Mouse (Mus musculus) inflammation-experienced regulatory T-cells, adult 16 weeks (primary cell): ENCODE results near the gene Ttll8. TPM values are rescaled to one million over a fixed set of nuclear protein-coding genes. Genes with fewer than 3 reads are reported as not detected.

Experiments
- polyA plus RNA-seq: library from polyadenylated mRNA; unstranded; fragments of 100-300 nt; shearing (Covaris generic); gene quantifications from one replicate; pipeline ENCODE4 v1.2.1, GENCODE M21; 2017

The Ttll8 gene
- polyA plus RNA-seq = not detected

DNA sequence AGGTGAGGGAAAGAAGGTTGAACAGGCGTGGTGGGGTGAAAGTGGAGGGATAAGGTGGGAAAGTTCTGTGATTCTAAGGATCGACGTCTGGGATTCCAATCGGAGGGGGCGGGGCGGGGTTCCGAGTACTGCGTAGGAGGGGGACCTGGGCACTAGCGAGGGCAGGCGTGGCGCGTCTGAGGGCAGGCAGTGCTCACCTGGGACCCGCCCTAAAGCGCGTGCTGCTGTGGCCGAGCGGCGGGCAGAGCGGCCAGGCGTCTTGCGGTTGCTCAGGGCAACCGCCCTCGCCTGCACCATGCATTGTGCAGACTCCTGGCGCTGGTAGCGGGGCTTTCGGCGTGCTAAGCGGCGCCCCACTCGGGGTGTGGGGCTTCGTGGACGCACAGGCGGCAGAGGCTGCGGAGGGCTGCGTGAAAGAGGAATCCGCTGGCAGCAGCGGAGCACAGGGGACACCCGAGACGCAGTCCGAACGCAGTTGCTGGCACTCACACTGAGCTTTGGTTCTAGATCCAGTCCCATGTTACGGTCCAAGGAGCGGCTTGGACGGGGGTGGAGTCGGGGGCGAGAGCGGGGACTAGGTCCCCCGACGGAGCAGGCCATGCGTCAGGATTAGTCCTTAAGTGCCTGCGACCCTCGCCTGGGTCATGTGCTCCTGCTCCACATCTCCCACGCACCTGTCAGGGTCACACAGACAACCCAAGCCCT lies at the start of gene Ttll8:
Gene Ttll8, minus strand, starts transcription at position 51 of the 705 bp plus-strand sequence.

DNA sequence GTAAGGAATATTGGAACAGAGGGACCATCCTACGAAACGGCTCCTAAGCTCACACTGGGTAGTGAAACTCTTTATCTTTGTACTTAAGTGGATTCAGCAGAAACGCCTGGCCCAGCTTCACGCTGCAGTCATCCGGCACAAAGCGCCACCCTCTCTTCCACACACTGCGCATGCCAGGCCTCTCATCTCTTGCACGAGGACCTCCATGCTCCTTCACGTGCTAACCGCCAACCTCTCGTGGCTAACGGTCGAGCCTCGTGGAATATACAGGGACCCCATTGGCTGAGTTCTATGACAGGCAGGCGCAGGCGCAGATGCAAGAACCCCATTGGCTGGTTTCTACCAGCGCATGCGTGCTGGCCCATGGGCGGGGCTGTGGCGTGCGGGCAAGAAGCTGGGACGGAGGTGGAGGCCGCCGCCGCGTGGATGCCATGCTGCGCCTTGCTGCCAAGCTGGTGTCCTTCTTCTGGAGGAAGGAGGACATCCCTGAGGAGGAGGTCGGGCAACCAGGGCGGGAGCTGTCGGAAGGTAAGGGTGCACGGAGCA lies 28.4 kb upstream of the Ttll8 start, which contains the start of gene Mov10l1:
Gene Mov10l1, plus strand, starts transcription at position 376 of the 546 bp plus-strand sequence.

DNA sequence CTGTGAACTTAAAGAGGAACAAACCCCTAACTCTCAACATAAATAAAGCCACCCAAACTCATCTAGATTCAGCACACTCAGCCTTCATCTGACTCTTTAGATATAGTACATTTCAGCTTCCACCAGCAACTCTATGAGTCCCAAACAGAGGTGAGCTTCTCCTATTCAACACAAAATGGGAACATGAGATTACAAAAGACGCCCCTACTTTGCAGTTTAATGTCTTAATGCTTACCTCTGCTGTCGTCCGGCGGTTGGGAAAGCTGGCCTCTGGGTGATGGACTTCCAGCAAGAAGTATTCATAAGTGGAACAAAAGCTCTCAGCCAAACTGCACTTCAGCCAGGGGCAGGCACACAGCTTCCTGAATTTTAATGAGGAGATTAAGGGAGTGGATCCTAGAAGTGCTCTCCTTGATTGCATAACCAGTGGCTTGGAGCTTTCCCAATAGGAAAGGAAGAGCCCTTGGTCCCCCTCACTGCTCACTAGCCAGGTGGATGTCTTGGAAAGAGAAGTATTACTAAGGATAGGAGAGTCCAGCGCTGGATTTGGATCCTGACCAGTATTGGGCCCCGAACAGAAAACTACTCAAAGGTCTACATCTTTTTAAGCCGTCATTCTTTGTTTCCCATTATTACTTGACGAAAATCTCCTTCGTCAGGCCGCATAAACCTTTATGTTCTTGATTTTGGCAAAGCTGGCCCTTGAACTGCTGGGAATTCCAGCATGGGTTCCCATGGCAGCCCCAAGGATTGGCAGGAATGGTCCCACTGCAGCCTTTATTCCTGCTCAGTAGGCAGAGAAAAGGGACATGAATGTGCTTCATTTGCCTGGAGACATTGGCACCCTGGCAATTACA lies 24.3 kb upstream of the Ttll8 start, which contains the start of gene Mlc1:
Gene Mlc1, minus strand, starts transcription at position 727 of the 857 bp plus-strand sequence.

DNA sequence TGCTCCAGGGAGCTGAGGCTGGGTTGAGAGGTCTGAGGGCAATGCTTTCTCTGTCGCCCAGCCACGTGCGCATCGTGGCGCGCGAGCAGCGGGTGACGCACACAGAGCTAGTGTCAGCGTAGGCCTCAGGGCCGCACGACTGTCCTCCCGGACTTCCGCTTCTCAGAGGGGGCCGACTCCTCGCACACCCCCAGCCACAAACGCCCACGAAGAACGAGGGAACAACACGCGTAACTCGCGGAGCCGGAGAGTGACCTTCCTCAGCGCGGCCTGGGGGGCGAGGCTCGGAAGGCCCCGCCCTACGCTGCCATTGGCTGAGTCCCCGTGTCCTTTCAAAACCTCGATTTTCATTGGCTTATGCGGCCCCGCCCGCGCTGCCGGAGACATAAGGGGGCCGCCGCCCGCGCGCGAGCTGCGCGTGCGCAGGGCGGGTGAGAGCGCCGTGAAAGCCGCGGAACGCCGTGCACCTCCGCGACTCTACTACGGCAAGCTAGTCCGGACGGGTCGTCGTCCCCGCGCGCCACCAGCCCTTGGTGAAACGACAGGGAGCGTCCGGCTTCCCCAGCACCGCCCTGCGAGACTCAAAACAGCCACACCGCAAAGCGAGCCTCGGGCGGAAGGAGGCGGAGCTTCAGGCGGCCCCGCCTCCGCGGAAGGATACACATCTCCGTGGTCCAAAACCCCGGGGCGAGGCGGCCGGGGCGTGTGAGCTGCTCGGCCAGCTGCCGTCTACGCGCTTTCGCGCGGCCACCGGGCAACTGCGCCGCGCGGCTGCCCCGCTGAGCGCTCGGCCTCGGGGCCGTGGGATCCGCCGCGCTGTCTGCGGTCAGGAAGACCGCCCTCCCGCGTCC lies 92.2 kb downstream of the Ttll8 start, which contains the start of gene Pim3:
Gene Pim3, plus strand, starts transcription at position 415 of the 851 bp plus-strand sequence.

Other genes with a start within 250 kb of the Ttll8 start
- gene Brd1, start 220.2 kb downstream of the Ttll8 start, polyA plus RNA-seq = 11.9 TPM
- gene Zbed4, start 202.8 kb downstream of the Ttll8 start, polyA plus RNA-seq = 3.7 TPM
- 16.0 TPM for gene Alg12, start 135.1 kb downstream of the Ttll8 start, polyA plus RNA-seq
- gene Creld2, start 134.8 kb downstream of the Ttll8 start, polyA plus RNA-seq = 27.4 TPM
- gene Pim3, start 92.2 kb downstream of the Ttll8 start, polyA plus RNA-seq = 3.5 TPM
- gene Mlc1, start 24.6 kb upstream of the Ttll8 start, polyA plus RNA-seq = not detected
- not detected for gene Mov10l1, start 28.5 kb upstream of the Ttll8 start, polyA plus RNA-seq
- gene Panx2, start 105.3 kb upstream of the Ttll8 start, polyA plus RNA-seq = 0.30 TPM
- 69.7 TPM for gene Trabd, start 120.7 kb upstream of the Ttll8 start, polyA plus RNA-seq
- gene Selenoo, start 134.7 kb upstream of the Ttll8 start, polyA plus RNA-seq = 6.0 TPM
- 35.9 TPM for gene Tubgcp6, start 168.7 kb upstream of the Ttll8 start, polyA plus RNA-seq
- gene Hdac10, start 174.3 kb upstream of the Ttll8 start, polyA plus RNA-seq = 77.6 TPM
- gene Mapk12, start 186.3 kb upstream of the Ttll8 start, polyA plus RNA-seq = 10.2 TPM
- gene Mapk11, start 195.2 kb upstream of the Ttll8 start, polyA plus RNA-seq = 54.8 TPM
- gene Plxnb2, start 226.4 kb upstream of the Ttll8 start, polyA plus RNA-seq = 6.9 TPM
- 52.0 TPM for gene Dennd6b, start 242.1 kb upstream of the Ttll8 start, polyA plus RNA-seq